Mouse (Mus musculus): Measurements from ENCODE around the gene Nsf. TPM values are rescaled to one million over a fixed set of nuclear protein-coding genes. Genes with fewer than 3 reads are reported as not detected.

Gene Nsf
- polyA plus RNA-seq, 1 experiment from 2014 or later = 45.8 TPM

GRCm38 (mm10) chr11:103987423-103987822, 33.6 kb upstream of the Nsf start:
- Histone ChIP-seq H3K9ac (ENCODE audit: low read depth, low read length) (no peak overlapping the region), H3K4me1 (ENCODE audit: control insufficient read depth, insufficient read depth, low read length) (no peaks in the 10 kb centered on the region), H3K9me3 (ENCODE audit: control insufficient read depth, low read length) (no peaks in the 10 kb centered on the region), H3K27me3 (replicated peaks; ENCODE audit: control insufficient read depth, insufficient read depth, low read length) (no peaks in the 10 kb centered on the region), H3K27ac (ENCODE audit: low read length) (no peak overlapping the region), H3K4me2 (ENCODE audit: low read depth, low read length) (no peak overlapping the region), H3K4me3 (ENCODE audit: low read length) (no peak overlapping the region), H3K36me3 (ENCODE audit: control insufficient read depth, insufficient read depth, low read length) (no peaks in the 10 kb centered on the region)
- 32% methylated on average over 8 of the region's 8 CpGs for WGBS
- peak; percentile 52; the same call in 1 of the 2 replicates for ATAC-seq

GRCm38 (mm10) chr11:103984067-103984466, 30.2 kb upstream of the Nsf start:
- 73% methylated on average over 5 of the region's 5 CpGs for WGBS
- Histone ChIP-seq H3K36me3 (ENCODE audit: control insufficient read depth, insufficient read depth, low read length) (no peaks in the 10 kb centered on the region), H3K4me3 (ENCODE audit: low read length) (no peak overlapping the region), H3K27me3 (replicated peaks; ENCODE audit: control insufficient read depth, insufficient read depth, low read length) (no peaks in the 10 kb centered on the region), H3K4me2 (ENCODE audit: low read depth, low read length) (no peak overlapping the region), H3K4me1 (ENCODE audit: control insufficient read depth, insufficient read depth, low read length) (no peaks in the 10 kb centered on the region), H3K9me3 (ENCODE audit: control insufficient read depth, low read length) (no peaks in the 10 kb centered on the region), H3K27ac (ENCODE audit: low read length) (no peak overlapping the region), H3K9ac (ENCODE audit: low read depth, low read length) (no peak overlapping the region)
- ATAC-seq = no peak

DNA sequence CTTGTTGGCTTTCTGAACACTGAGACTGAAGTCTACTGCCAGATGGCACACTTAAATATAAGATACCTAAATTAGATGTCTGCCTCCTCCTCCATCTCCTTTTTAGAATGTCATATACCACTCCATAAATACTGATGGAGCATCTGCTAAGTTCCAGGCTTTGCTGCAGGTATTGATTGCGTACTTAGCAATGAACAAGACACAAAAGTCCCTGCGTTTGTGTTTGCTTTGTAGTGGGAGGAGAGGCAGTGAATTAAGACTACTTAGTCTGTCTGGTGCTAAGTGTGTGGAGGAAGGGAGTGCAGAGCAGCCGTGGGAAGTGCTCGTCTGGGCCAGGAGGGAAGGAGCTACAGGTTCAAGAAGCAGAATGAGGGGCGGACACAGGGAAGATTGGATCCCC, 28.0 kb upstream of the Nsf start:
- Histone ChIP-seq H3K27me3 (replicated peaks; ENCODE audit: control insufficient read depth, insufficient read depth, low read length) (no peaks in the 10 kb centered on the region), H3K4me1 (ENCODE audit: control insufficient read depth, insufficient read depth, low read length) (no peaks in the 10 kb centered on the region), H3K9me3 (ENCODE audit: control insufficient read depth, low read length) (no peaks in the 10 kb centered on the region), H3K9ac (ENCODE audit: low read depth, low read length) (no peak overlapping the region), H3K27ac (ENCODE audit: low read length) (no peak overlapping the region), H3K4me2 (ENCODE audit: low read depth, low read length) (no peak overlapping the region), H3K4me3 (ENCODE audit: low read length) (no peak overlapping the region), H3K36me3 (ENCODE audit: control insufficient read depth, insufficient read depth, low read length) (no peaks in the 10 kb centered on the region)
- ATAC-seq = no peak
- 68% methylated on average over 5 of the region's 5 CpGs for WGBS

DNA sequence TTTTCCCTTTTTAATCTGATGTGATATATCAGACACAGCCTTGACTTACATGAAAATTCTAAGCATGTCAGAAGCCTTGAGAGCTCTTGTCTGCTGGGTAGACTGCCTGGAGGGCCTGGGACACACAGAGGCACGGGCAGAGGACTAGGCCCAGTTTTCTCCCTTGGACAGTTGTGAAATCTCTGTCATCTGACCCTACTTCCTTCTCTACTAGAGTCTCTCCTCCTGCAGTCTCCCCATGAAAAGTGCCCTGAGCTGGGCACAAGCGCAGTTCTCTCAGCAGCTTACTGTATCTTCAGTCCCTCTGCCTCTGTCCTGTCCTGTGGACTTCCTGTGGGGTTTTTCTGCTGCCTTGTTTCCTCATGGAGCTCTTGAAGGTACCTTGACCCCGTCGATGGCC, 25.5 kb upstream of the Nsf start:
- no peak overlapping the region for H3K4me2 ChIP-seq (ENCODE audit: low read depth, low read length)
- 82% methylated on average over 4 of the region's 4 CpGs for WGBS
- no peaks in the 10 kb centered on the region for H3K27me3 ChIP-seq (replicated peaks; ENCODE audit: control insufficient read depth, insufficient read depth, low read length)
- H3K4me3 ChIP-seq (ENCODE audit: low read length) = no peak overlapping the region
- no peaks in the 10 kb centered on the region for H3K4me1 ChIP-seq (ENCODE audit: control insufficient read depth, insufficient read depth, low read length)
- H3K36me3 ChIP-seq (ENCODE audit: control insufficient read depth, insufficient read depth, low read length) = no peaks in the 10 kb centered on the region
- H3K9ac ChIP-seq (ENCODE audit: low read depth, low read length) = no peak overlapping the region
- H3K27ac ChIP-seq (ENCODE audit: low read length) = no peak overlapping the region
- no peaks in the 10 kb centered on the region for H3K9me3 ChIP-seq (ENCODE audit: control insufficient read depth, low read length)
- no peak for ATAC-seq

DNA sequence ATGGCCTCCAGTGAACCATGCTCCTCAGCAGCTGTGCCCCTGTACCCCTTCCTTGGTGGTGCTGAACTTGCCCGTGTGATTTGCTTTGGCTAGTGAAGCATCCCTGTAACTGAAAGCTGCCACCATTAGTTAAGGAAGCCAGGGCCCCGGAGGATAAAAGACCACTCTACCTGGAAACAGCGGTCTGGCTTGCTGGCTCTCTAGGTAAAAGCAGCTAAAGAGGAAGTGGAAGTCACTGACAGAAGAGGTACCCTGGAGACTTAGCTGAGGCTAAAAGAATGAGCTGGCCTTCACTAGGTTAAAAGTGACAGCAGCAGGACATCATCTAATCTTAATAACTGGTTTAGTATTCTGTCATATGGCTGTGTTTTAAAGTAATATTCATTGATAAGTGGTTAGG, 17.0 kb upstream of the Nsf start:
- H3K9me3 ChIP-seq (ENCODE audit: control insufficient read depth, low read length) = no peaks in the 10 kb centered on the region
- H3K27me3 ChIP-seq (replicated peaks; ENCODE audit: control insufficient read depth, insufficient read depth, low read length) = no peaks in the 10 kb centered on the region
- H3K9ac ChIP-seq (ENCODE audit: low read depth, low read length) = no peak overlapping the region
- no peak overlapping the region for H3K4me2 ChIP-seq (ENCODE audit: low read depth, low read length)
- no peaks in the 10 kb centered on the region for H3K4me1 ChIP-seq (ENCODE audit: control insufficient read depth, insufficient read depth, low read length)
- peaks cover 4% of the 10 kb centered on the region; the same call in 1 of the 2 replicates for H3K36me3 ChIP-seq (ENCODE audit: control insufficient read depth, insufficient read depth, low read length)
- H3K27ac ChIP-seq (ENCODE audit: low read length) = no peak overlapping the region
- 82% methylated on average over 3 of the region's 3 CpGs for WGBS
- ATAC-seq = no peak
- H3K4me3 ChIP-seq (ENCODE audit: low read length) = no peak overlapping the region

GRCm38 (mm10) chr11:103969278-103969677, 15.4 kb upstream of the Nsf start:
- Histone ChIP-seq H3K36me3 (ENCODE audit: control insufficient read depth, insufficient read depth, low read length) (peaks cover 4% of the 10 kb centered on the region; the same call in 1 of the 2 replicates), H3K4me3 (ENCODE audit: low read length) (no peak overlapping the region), H3K9me3 (ENCODE audit: control insufficient read depth, low read length) (no peaks in the 10 kb centered on the region), H3K27ac (ENCODE audit: low read length) (no peak overlapping the region), H3K27me3 (replicated peaks; ENCODE audit: control insufficient read depth, insufficient read depth, low read length) (no peaks in the 10 kb centered on the region), H3K4me2 (ENCODE audit: low read depth, low read length) (no peak overlapping the region), H3K4me1 (ENCODE audit: control insufficient read depth, insufficient read depth, low read length) (no peaks in the 10 kb centered on the region), H3K9ac (ENCODE audit: low read depth, low read length) (no peak overlapping the region)
- ATAC-seq = no peak
- WGBS = 95% methylated on average over 5 of the region's 5 CpGs

- H3K4me3 ChIP-seq (ENCODE audit: low read length) = peak overlapping the region; percentile 91
- WGBS = under 1% methylated on average over 19 of the region's 20 CpGs
- no peaks in the 10 kb centered on the region for H3K27me3 ChIP-seq (replicated peaks; ENCODE audit: control insufficient read depth, insufficient read depth, low read length)
- peaks cover 4% of the 10 kb centered on the region; the same call in 1 of the 2 replicates for H3K36me3 ChIP-seq (ENCODE audit: control insufficient read depth, insufficient read depth, low read length)
- no peaks in the 10 kb centered on the region for H3K4me1 ChIP-seq (ENCODE audit: control insufficient read depth, insufficient read depth, low read length)
- no peaks in the 10 kb centered on the region for H3K9me3 ChIP-seq (ENCODE audit: control insufficient read depth, low read length)
- peak overlapping the region; percentile 83 for H3K9ac ChIP-seq (ENCODE audit: low read depth, low read length)
- peak overlapping the region; percentile 70 for H3K4me2 ChIP-seq (ENCODE audit: low read depth, low read length)
- ATAC-seq = no peak
- H3K27ac ChIP-seq (ENCODE audit: low read length) = peak overlapping the region; percentile 96
Observed at GRCm38 (mm10) chr11:103967106-103967735, 13.4 kb upstream of the Nsf start.

GRCm38 (mm10) chr11:103956866-103957265, 3.0 kb upstream of the Nsf start:
- 66% methylated on average over 4 of the region's 4 CpGs for WGBS
- ATAC-seq = no peak
- H3K4me1 ChIP-seq (ENCODE audit: control insufficient read depth, insufficient read depth, low read length) = peaks cover 15% of the 10 kb centered on the region; the same call in 1 of the 2 replicates

DNA sequence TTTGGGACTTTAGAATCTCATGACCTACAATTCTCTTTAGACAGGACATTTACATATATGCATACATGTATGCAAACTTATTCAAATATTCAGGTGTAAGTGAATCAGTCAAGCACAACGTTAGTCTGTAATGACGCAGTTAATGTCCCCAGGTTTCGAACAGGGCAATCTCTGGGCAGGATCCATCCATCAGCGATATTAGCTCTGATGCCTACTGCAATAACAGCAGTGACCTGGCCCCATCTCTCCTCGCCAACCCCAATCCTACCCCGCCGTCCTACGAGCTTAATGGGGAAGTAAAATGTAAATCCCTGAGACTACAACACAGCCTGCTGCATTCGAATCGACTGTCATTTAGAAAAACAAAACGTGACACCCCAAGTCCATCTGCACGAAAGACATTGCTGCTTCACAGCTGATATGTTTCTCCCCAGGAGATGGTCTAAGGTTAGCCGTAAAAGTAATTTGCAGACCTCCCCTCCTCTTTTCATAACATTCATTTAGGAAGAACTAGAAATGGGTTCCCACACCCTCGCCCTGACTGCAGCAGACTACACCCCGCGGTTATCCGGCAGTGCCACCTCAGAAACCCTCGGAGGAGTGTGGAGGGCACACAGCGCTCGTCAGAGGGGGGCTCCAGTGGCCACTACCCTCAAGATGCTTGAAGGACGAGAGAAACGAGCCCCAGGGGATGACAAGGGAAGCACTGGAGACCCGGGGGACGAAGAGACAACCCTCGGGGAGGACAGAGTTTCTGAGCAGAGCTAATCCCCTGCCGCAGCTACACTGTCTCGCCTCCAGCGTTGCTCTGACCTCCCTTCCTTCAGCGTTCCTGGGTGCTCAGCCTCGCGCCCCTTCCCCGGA, 592 bp downstream of the Nsf start:
- WGBS = 1% methylated on average over 32 of the region's 32 CpGs
- Histone ChIP-seq H3K4me1 (ENCODE audit: control insufficient read depth, insufficient read depth, low read length) (peaks cover 7% of the 10 kb centered on the region; the same call in 1 of the 2 replicates), H3K27me3 (replicated peaks; ENCODE audit: control insufficient read depth, insufficient read depth, low read length) (no peaks in the 10 kb centered on the region), H3K36me3 (ENCODE audit: control insufficient read depth, insufficient read depth, low read length) (no peaks in the 10 kb centered on the region), H3K9ac (ENCODE audit: low read depth, low read length) (peak overlapping the region; percentile 94), H3K27ac (ENCODE audit: low read length) (no peak overlapping the region), H3K4me2 (ENCODE audit: low read depth, low read length) (peak overlapping the region; percentile 76), H3K4me3 (ENCODE audit: low read length) (peak overlapping the region; percentile 80), H3K9me3 (ENCODE audit: control insufficient read depth, low read length) (no peaks in the 10 kb centered on the region)
- ATAC-seq = peak; percentile 85

More at GRCm38 (mm10) chr11:103956866-103957265, 3.0 kb upstream of the Nsf start:
- Histone ChIP-seq H3K27me3 (replicated peaks; ENCODE audit: control insufficient read depth, insufficient read depth, low read length) (no peaks in the 10 kb centered on the region), H3K4me3 (ENCODE audit: low read length) (no peak overlapping the region), H3K9me3 (ENCODE audit: control insufficient read depth, low read length) (no peaks in the 10 kb centered on the region), H3K4me2 (ENCODE audit: low read depth, low read length) (no peak overlapping the region), H3K9ac (ENCODE audit: low read depth, low read length) (no peak overlapping the region), H3K36me3 (ENCODE audit: control insufficient read depth, insufficient read depth, low read length) (no peaks in the 10 kb centered on the region), H3K27ac (ENCODE audit: low read length) (no peak overlapping the region)
